Mouse (Mus musculus) liver, embryonic 16.5 days (tissue): ENCODE results near the gene Ubac2. TPM values are rescaled to one million over a fixed set of nuclear protein-coding genes. Genes with fewer than 3 reads are reported as not detected.
A peak's percentile ranks its signal among the peaks of the same experiment; 100 is the strongest.

Experiments used
- ATAC-seq: fragments of 200-750 bp; cut with Nextera tagmentation; 2 replicates; pipeline ENCODE4 v1.8.0; 2017; ENCODE audit warnings: low read depth, mild to moderate bottlenecking, moderate number of reproducible peaks, moderate library complexity
- H3K27ac ChIP-seq: fragments of 300-500 bp; sonication (generic); 2 replicates; pipeline ENCODE4 v1.5.1; 2014; ENCODE audit warnings: mild to moderate bottlenecking, low read length
- H3K27me3 ChIP-seq: fragments of 300-500 bp; sonication (generic); 2 replicates; pipeline ENCODE4 v1.6.1; 2014; ENCODE audit warnings: low read depth, low read length, mixed read lengths; ENCODE audit not compliant: control insufficient read depth, insufficient read depth
- H3K36me3 ChIP-seq: fragments of 300-500 bp; sonication (generic); 2 replicates; pipeline ENCODE4 v1.6.1; 2014; ENCODE audit warnings: mild to moderate bottlenecking; ENCODE audit not compliant: control insufficient read depth, insufficient read depth
- H3K4me1 ChIP-seq: fragments of 300-500 bp; sonication (generic); 2 replicates; pipeline ENCODE4 v1.6.1; 2014; ENCODE audit warnings: low read depth, low read length, mixed read lengths; ENCODE audit not compliant: control insufficient read depth
- H3K4me2 ChIP-seq: fragments of 300-500 bp; sonication (generic); 2 replicates; pipeline ENCODE4 v1.6.1; 2014; ENCODE audit warnings: low read depth, low read length, mixed read lengths
- H3K4me3 ChIP-seq: fragments of 300-500 bp; sonication (generic); 2 replicates; pipeline ENCODE4 v1.5.1; 2014; ENCODE audit warnings: low read depth, mild to moderate bottlenecking, low read length
- H3K9ac ChIP-seq: fragments of 300-500 bp; sonication (generic); 2 replicates; pipeline ENCODE4 v1.6.1; 2014; ENCODE audit warnings: low read depth, low read length
- H3K9me3 ChIP-seq: fragments of 300-500 bp; sonication (generic); replicated peaks from 2 replicates; pipeline ENCODE4 v1.6.1; 2016; ENCODE audit warnings: low read length; ENCODE audit not compliant: control insufficient read depth
- WGBS: fragments of 180-500 bp; shearing (Covaris S2); extraction: QIAGEN DNeasy Blood & Tissue Kit; methylation state at CpG from one replicate; pipeline ENCODE4 v1.1.7; 2014; ENCODE audit not compliant: insufficient replicate concordance; 5-methylcytosine and 5-hydroxymethylcytosine counted together
- polyA plus RNA-seq: library from polyadenylated mRNA; unstranded; fragments of >200 nt; fragmentation: Nextera tagmentation; extraction: Ambion mirVana; gene quantifications from 2 replicates; pipeline ENCODE4 v1.2.1, GENCODE M21; 2015

Gene Ubac2
- polyA plus RNA-seq, 1 experiment from 2014 or later, result 22.1 TPM

GRCm38 (mm10) chr14:121926901-121927300 is 48.5 kb downstream of the Ubac2 start:
- Histone ChIP-seq H3K9me3 (no peaks in the 10 kb centered on the region), H3K9ac (no peak overlapping the region), H3K27me3 (no peaks in the 10 kb centered on the region), H3K4me3 (no peak overlapping the region), H3K4me1 (peaks cover 13% of the 10 kb centered on the region), H3K36me3 (no peaks in the 10 kb centered on the region), H3K4me2 (no peak overlapping the region), H3K27ac (no peak overlapping the region)
- WGBS, result 68% methylated on average over 6 of the region's 6 CpGs
- no peak for ATAC-seq

- H3K4me1 ChIP-seq, result peaks cover 13% of the 10 kb centered on the region
These were observed 49.0 kb downstream of the Ubac2 start for GRCm38 (mm10) chr14:121927451-121927850.

GRCm38 (mm10) chr14:121928375-121929137 is 50.1 kb downstream of the Ubac2 start:
- Histone ChIP-seq H3K9me3 (no peaks in the 10 kb centered on the region), H3K27ac (peak overlapping the region; percentile 76), H3K9ac (no peak overlapping the region), H3K4me2 (peak overlapping the region; percentile 47), H3K4me1 (peaks cover 13% of the 10 kb centered on the region), H3K27me3 (no peaks in the 10 kb centered on the region), H3K4me3 (no peak overlapping the region), H3K36me3 (no peaks in the 10 kb centered on the region)
- ATAC-seq, result peak; percentile 43
- 29% methylated on average over 8 of the region's 8 CpGs for WGBS

More at GRCm38 (mm10) chr14:121927451-121927850, 49.0 kb downstream of the Ubac2 start:
- Histone ChIP-seq H3K9me3 (no peaks in the 10 kb centered on the region), H3K9ac (no peak overlapping the region), H3K36me3 (no peaks in the 10 kb centered on the region), H3K27ac (no peak overlapping the region), H3K4me2 (no peak overlapping the region), H3K27me3 (no peaks in the 10 kb centered on the region), H3K4me3 (no peak overlapping the region)
- WGBS, result 78% methylated on average over 8 of the region's 8 CpGs
- ATAC-seq, result no peak

- H3K4me2 ChIP-seq, result peak overlapping the region; percentile 47
- no peak overlapping the region for H3K9ac ChIP-seq
- H3K36me3 ChIP-seq, result no peaks in the 10 kb centered on the region
- H3K4me3 ChIP-seq, result 0 out of 2 replicates have a peak overlapping the region, but pooled peaks have one; percentile 6
- H3K4me1 ChIP-seq, result peaks cover 13% of the 10 kb centered on the region
- WGBS, result 17% methylated on average over 12 of the region's 12 CpGs
- H3K9me3 ChIP-seq, result no peaks in the 10 kb centered on the region
- peak; percentile 88 for ATAC-seq
- no peaks in the 10 kb centered on the region for H3K27me3 ChIP-seq
- H3K27ac ChIP-seq, result peak overlapping the region; percentile 76
These were observed 51.0 kb downstream of the Ubac2 start for GRCm38 (mm10) chr14:121929243-121929951.

- Histone ChIP-seq H3K9ac (no peak overlapping the region), H3K4me2 (no peak overlapping the region), H3K9me3 (no peaks in the 10 kb centered on the region), H3K36me3 (no peaks in the 10 kb centered on the region; the same call in 1 of the 2 replicates), H3K27me3 (no peaks in the 10 kb centered on the region), H3K4me1 (peaks cover 13% of the 10 kb centered on the region), H3K27ac (no peak overlapping the region), H3K4me3 (no peak overlapping the region)
- 63% methylated on average over 7 of the region's 7 CpGs for WGBS
- ATAC-seq, result no peak
These were observed 52.4 kb downstream of the Ubac2 start for GRCm38 (mm10) chr14:121930731-121931383.

GRCm38 (mm10) chr14:121931594-121931993 is 53.2 kb downstream of the Ubac2 start:
- no peak for ATAC-seq
- Histone ChIP-seq H3K27me3 (no peaks in the 10 kb centered on the region), H3K4me2 (no peak overlapping the region), H3K4me3 (no peak overlapping the region), H3K9me3 (no peaks in the 10 kb centered on the region), H3K27ac (no peak overlapping the region), H3K36me3 (no peaks in the 10 kb centered on the region; the same call in 1 of the 2 replicates), H3K9ac (no peak overlapping the region), H3K4me1 (peaks cover 13% of the 10 kb centered on the region)
- 91% methylated on average over 3 of the region's 3 CpGs for WGBS

GRCm38 (mm10) chr14:121932180-121932579 is 53.8 kb downstream of the Ubac2 start:
- no peak overlapping the region for H3K27ac ChIP-seq
- 77% methylated on average over 4 of the region's 4 CpGs for WGBS
- no peak overlapping the region for H3K4me3 ChIP-seq
- H3K4me1 ChIP-seq, result peaks cover 13% of the 10 kb centered on the region
- no peaks in the 10 kb centered on the region for H3K27me3 ChIP-seq
- ATAC-seq, result no peak
- no peaks in the 10 kb centered on the region; the same call in 1 of the 2 replicates for H3K36me3 ChIP-seq
- H3K9me3 ChIP-seq, result no peaks in the 10 kb centered on the region
- no peak overlapping the region for H3K9ac ChIP-seq
- H3K4me2 ChIP-seq, result no peak overlapping the region

GRCm38 (mm10) chr14:121933906-121934596 is 55.6 kb downstream of the Ubac2 start:
- no peaks in the 10 kb centered on the region for H3K27me3 ChIP-seq
- WGBS, result 69% methylated on average over 7 of the region's 7 CpGs
- H3K4me3 ChIP-seq, result no peak overlapping the region
- no peak overlapping the region for H3K9ac ChIP-seq
- ATAC-seq, result no peak
- H3K36me3 ChIP-seq, result no peaks in the 10 kb centered on the region; the same call in 1 of the 2 replicates
- H3K4me1 ChIP-seq, result peaks cover 7% of the 10 kb centered on the region
- H3K27ac ChIP-seq, result no peak overlapping the region
- H3K9me3 ChIP-seq, result no peaks in the 10 kb centered on the region
- no peak overlapping the region for H3K4me2 ChIP-seq
